Mouse (Mus musculus) embryo, embryonic 11 days (tissue): Measurements from ENCODE around the gene Nanos2.
A peak's percentile ranks its signal among the peaks of the same experiment; 100 is the strongest.

Experiments used
- DNase-seq: peaks from one replicate; pipeline ENCODE4 v3.0.0-alpha.2; 2015

The Nanos2 gene

GRCm38 (mm10) chr7:18987100-18987499 lies at the start of gene Nanos2:
Gene Nanos2, plus strand, starts transcription at chr7:18987400.
- no peak for DNase-seq

- peak; percentile 58 for DNase-seq
Observed at GRCm38 (mm10) chr7:18942376-18942775, 44.8 kb upstream of the Nanos2 start.

GRCm38 (mm10) chr7:18942815-18943214 lies 44.4 kb upstream of the Nanos2 start:
- DNase-seq = no peak

GRCm38 (mm10) chr7:18948151-18948550 lies 39.0 kb upstream of the Nanos2 start:
- no peak for DNase-seq

- DNase-seq = peak; percentile 93
Observed at GRCm38 (mm10) chr7:18949781-18950522, 37.2 kb upstream of the Nanos2 start.

GRCm38 (mm10) chr7:18950523-18951315 lies 36.5 kb upstream of the Nanos2 start:
- peak; percentile 73 for DNase-seq

- peak; percentile 77 for DNase-seq
Observed at GRCm38 (mm10) chr7:18951397-18951796, 35.8 kb upstream of the Nanos2 start.

- DNase-seq = peak; percentile 78
Observed at GRCm38 (mm10) chr7:18957569-18958383, 29.4 kb upstream of the Nanos2 start.

- DNase-seq = no peak
Observed at GRCm38 (mm10) chr7:18958384-18958766, 28.8 kb upstream of the Nanos2 start.

- peak; percentile 30 for DNase-seq
Observed at GRCm38 (mm10) chr7:18959446-18959845, 27.8 kb upstream of the Nanos2 start.

GRCm38 (mm10) chr7:18962171-18962792 lies 24.9 kb upstream of the Nanos2 start:
- peak; percentile 53 for DNase-seq

- DNase-seq = no peak
Observed at GRCm38 (mm10) chr7:18962795-18963194, 24.4 kb upstream of the Nanos2 start.

- DNase-seq = no peak
Observed at GRCm38 (mm10) chr7:18963294-18963843, 23.8 kb upstream of the Nanos2 start.

GRCm38 (mm10) chr7:18965312-18965711 lies 21.9 kb upstream of the Nanos2 start:
- DNase-seq = no peak

- DNase-seq = no peak
Observed at GRCm38 (mm10) chr7:18967603-18968002, 19.6 kb upstream of the Nanos2 start.

GRCm38 (mm10) chr7:18970956-18971355 lies 16.2 kb upstream of the Nanos2 start:
- no peak for DNase-seq

GRCm38 (mm10) chr7:18978381-18978780 lies 8.8 kb upstream of the Nanos2 start:
- no peak for DNase-seq

- no peak for DNase-seq
Observed at GRCm38 (mm10) chr7:18986503-18986902, 697 bp upstream of the Nanos2 start.

GRCm38 (mm10) chr7:18987747-18988146 lies 547 bp downstream of the Nanos2 start:
- DNase-seq = no peak

- no peak for DNase-seq
Observed at GRCm38 (mm10) chr7:18988780-18989179, 1.6 kb downstream of the Nanos2 start.

GRCm38 (mm10) chr7:18989995-18990394 lies 2.8 kb downstream of the Nanos2 start:
- peak; percentile 50 for DNase-seq

- peak; percentile 100 for DNase-seq
Observed at GRCm38 (mm10) chr7:18990601-18991295, 3.5 kb downstream of the Nanos2 start, which contains the start of gene Mypop. Gene Mypop, plus strand, starts transcription at chr7:18991245.
